Mouse (Mus musculus) stomach, postnatal 0 days (tissue): ENCODE results near the gene Nsmf.

Source experiments
- CTCF ChIP-seq: IDR thresholded peaks from 2 replicates; pipeline ENCODE4 v1.5.1; 2016; ENCODE audit warnings: antibody characterized with exemption, low read depth, mild to moderate bottlenecking, moderate library complexity
- EP300 ChIP-seq: optimal IDR thresholded peaks from 2 replicates; pipeline ENCODE3; 2016; ENCODE audit warnings: antibody characterized with exemption

DNA sequence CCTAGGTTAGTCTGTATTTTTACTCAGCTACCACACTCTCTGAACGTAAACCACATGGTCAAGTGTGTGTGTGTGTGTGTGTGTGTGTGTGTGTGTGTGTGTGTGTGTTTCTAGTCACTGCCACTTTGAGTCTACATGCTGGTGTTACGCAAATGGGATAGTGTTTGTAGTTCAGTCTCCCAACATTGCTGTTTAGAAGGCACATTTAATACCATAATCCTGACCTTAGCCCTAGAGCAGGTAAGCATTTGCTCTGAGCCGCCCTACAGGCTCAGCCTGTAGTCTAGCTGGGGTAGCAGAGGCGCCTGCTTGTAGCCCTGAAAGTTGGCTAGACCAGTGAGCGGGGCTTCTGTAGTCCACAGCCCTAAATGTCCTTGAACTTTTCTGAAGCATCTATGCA, 9.4 kb downstream of the Nsmf start:
- no peak for TF ChIP-seq CTCF
- TF ChIP-seq EP300, result no peak
